Mouse (Mus musculus) cerebellum, adult 2 months (tissue): ENCODE data around the gene Gmds.

Experiments used
- CTCF ChIP-seq: fragments of 200-500 bp; IDR thresholded peaks from 2 replicates; pipeline ENCODE4 v1.5.1; 2011; ENCODE audit warnings: low read depth, mild to moderate bottlenecking, control low read depth, low read length, moderate library complexity, borderline replicate concordance; ENCODE audit not compliant: insufficient read depth
- POLR2A ChIP-seq: fragments of 200-500 bp; IDR thresholded peaks from 2 replicates; pipeline ENCODE4 v1.6.1; 2011; ENCODE audit warnings: low read length, control low read depth, borderline replicate concordance; ENCODE audit not compliant: insufficient read depth

DNA sequence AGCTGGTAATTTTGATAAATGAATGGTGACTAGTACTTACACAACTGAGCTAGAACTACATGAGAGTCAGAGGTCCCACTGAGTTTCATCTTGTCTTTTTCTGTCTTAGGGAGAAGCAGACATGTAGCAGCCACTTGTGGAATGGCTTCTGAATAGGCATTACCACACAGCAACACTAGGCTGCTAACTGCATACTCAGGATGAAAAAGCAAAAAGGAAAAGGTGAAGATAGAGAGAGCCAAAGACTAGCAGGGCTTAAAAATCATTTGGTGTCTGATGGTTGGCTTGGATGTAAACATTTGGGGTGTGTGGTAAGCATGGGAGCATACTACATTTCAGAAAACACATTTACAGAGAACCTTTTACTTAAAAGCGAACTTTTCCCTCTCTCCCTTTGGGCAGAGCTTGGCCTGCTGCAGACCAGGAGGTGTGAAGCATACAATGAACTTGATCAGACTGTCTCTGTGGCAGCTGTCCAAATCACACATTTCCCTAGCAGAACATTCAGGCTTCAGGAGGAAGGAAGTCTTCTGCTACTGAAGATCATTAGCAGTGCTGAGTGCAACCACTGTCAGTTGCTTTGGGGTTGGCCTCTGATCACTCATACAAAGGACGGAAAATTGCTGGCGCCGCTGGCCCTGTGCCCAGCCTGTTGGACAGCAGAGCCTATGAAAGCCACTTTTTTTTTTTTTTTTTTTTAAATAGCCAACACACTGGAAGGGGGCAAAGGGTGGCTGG lies 319.9 kb downstream of the Gmds start:
- TF ChIP-seq CTCF (no peak), POLR2A (no peak)
